ENCODE assay signal across 8 mouse cellular contexts in genomic region chr17:26011841-26012460, GRCm38 (mm10). TPM values are rescaled to one million over a fixed set of nuclear protein-coding genes. Genes with fewer than 3 reads are reported as not detected.
DNase-seq lines count a peak whose midpoint lies in the region; ATAC-seq and TF ChIP-seq lines count a peak whose summit lies in the region.

No protein-coding gene starts in this region.

- peak; percentile 78 for TF ChIP-seq CTCF in hindbrain, postnatal 0 days (IDR thresholded peaks at IDR 0.05; ENCODE audit: low read depth)
- TF ChIP-seq CTCF in left cerebral cortex, adult 2 months (IDR thresholded peaks at IDR 0.05): peak; percentile 64

- no peak overlapping the region for H3K27ac ChIP-seq in hindbrain, postnatal 0 days
- H3K27ac ChIP-seq in left cerebral cortex, adult 2 months: no peak overlapping the region

- no peak overlapping the region for H3K9ac ChIP-seq in hindbrain, postnatal 0 days (replicated peaks; ENCODE audit: low read length)

- no peaks in the 10 kb centered on the region for H3K4me1 ChIP-seq in hindbrain, postnatal 0 days (ENCODE audit: insufficient read depth, low read length)

- H3K27me3 ChIP-seq in hindbrain, postnatal 0 days (ENCODE audit: insufficient read depth, low read length): no peaks in the 10 kb centered on the region

- H3K4me2 ChIP-seq in hindbrain, postnatal 0 days (ENCODE audit: low read depth, low read length): 0 out of 2 replicates have a peak overlapping the region, but pooled peaks have one; percentile 27

- no peak overlapping the region for H3K4me3 ChIP-seq in hindbrain, postnatal 0 days (ENCODE audit: low read length)
- H3K4me3 ChIP-seq in left cerebral cortex, adult 2 months: no peak overlapping the region

- H3K9me3 ChIP-seq in hindbrain, postnatal 0 days (ENCODE audit: low read length): no peaks in the 10 kb centered on the region

- peaks cover 28% of the 10 kb centered on the region; the same call in 1 of the 2 replicates for H3K36me3 ChIP-seq in hindbrain, postnatal 0 days (ENCODE audit: insufficient read depth, low read length)

- ATAC-seq in hindbrain, postnatal 0 days: peak; percentile 73
- ATAC-seq in megakaryocyte progenitor cell, adult 5-6 weeks (replicated peaks; ENCODE audit: poor library complexity): peak; percentile 95

- DNase-seq in WW6 (ENCODE audit: low read depth, low spot score): peak; percentile 85
- DNase-seq in cerebellum, postnatal 36 days: peak; percentile 96 to 98
- peak; percentile 64 to 72 for DNase-seq in gastrocnemius, adult 8-10 months (ENCODE audit: low spot score in 2 of 2)
- peak; percentile 77 for DNase-seq in hindbrain, postnatal 0 days (ENCODE audit: low spot score)
- peak; percentile 63 to 68 for DNase-seq in left cerebral cortex, adult 2 months (ENCODE audit: extremely low spot score in 1 of 2, low spot score in 2 of 2)
- peak; percentile 69 for DNase-seq in right cerebral cortex, postnatal 14 days
- peak; percentile 68 to 72 for DNase-seq in urinary bladder, postnatal 4 days (ENCODE audit: low spot score in 2 of 2)

- WGBS in hindbrain, postnatal 0 days: 16% methylated on average over 15 of the region's 15 CpGs

- intact Hi-C loops in left cerebral cortex, adult 2 months (cut with DNase I): loop anchor here (1.0 kb wide), 2 partner anchors 78 to 118 kb away; partner anchors contain the start of gene Decr2

RNA-seq across cellular contexts. Expression of gene Capn15, which starts 26.4 kb away (rescaled TPM):
- 1 to 10 TPM; 2.9 to 5.0 (median 4.1) TPM for total RNA-seq in gastrocnemius, adult 8-10 months (2022)
- 35.1 and 41.4 TPM in 2 replicates for total RNA-seq in hindbrain, postnatal 0 days (2014; rRNA removed)
- polyA plus RNA-seq in hindbrain, postnatal 0 days (2015; fragmentation: Nextera tagmentation; extraction: Ambion mirVana): 19.0 and 20.1 TPM in 2 replicates
- total RNA-seq in left cerebral cortex, adult 2 months (2021): 10 to 100 TPM; 53.9 to 59.3 TPM
- 8.6 and 11.2 TPM in 2 replicates for total RNA-seq in megakaryocyte progenitor cell, adult 5-6 weeks (2015)
- total RNA-seq in megakaryocyte progenitor cell, adult 5-6 weeks (2017): 2.4 and 3.3 TPM in 2 replicates

RNA-seq across cellular contexts. Expression of gene Rab11fip3, which starts 57.4 kb away (rescaled TPM):
- 10 to 100 TPM; 71.4 to 85.9 (median 78.5) TPM for total RNA-seq in gastrocnemius, adult 8-10 months (2022)
- total RNA-seq in hindbrain, postnatal 0 days (2014; rRNA removed): 34.7 and 41.9 TPM in 2 replicates
- polyA plus RNA-seq in hindbrain, postnatal 0 days (2015; fragmentation: Nextera tagmentation; extraction: Ambion mirVana): 16.6 and 17.9 TPM in 2 replicates
- total RNA-seq in left cerebral cortex, adult 2 months (2021): 100 to 1,000 TPM; 114 to 119 TPM
- total RNA-seq in megakaryocyte progenitor cell, adult 5-6 weeks (2015): 0.69 and 1.6 TPM in 2 replicates
- 0.83 and 1.9 TPM in 2 replicates for total RNA-seq in megakaryocyte progenitor cell, adult 5-6 weeks (2017)

RNA-seq across cellular contexts. Expression of gene A930017K11Rik, which starts 59.6 kb away (rescaled TPM):
- not detected for total RNA-seq in gastrocnemius, adult 8-10 months (2022)
- 5.6 and 7.2 TPM in 2 replicates for total RNA-seq in hindbrain, postnatal 0 days (2014; rRNA removed)
- polyA plus RNA-seq in hindbrain, postnatal 0 days (2015; fragmentation: Nextera tagmentation; extraction: Ambion mirVana): 4.4 and 5.0 TPM in 2 replicates
- under 1 TPM; 0.26 to 0.27 TPM for total RNA-seq in left cerebral cortex, adult 2 months (2021)
- total RNA-seq in megakaryocyte progenitor cell, adult 5-6 weeks (2015): not detected in 2 replicates
- total RNA-seq in megakaryocyte progenitor cell, adult 5-6 weeks (2017): not detected in 2 replicates

Comparison
In these comparisons a context has a peak if more than half of its experiments do, and no peak if none do; other contexts are left out.
1. RNA of gene Rab11fip3, which starts 57.4 kb away (total RNA-seq): 114 to 119 TPM in left cerebral cortex, adult 2 months, 71.4 to 85.9 TPM in gastrocnemius, adult 8-10 months and 34.7 to 41.9 TPM in hindbrain, postnatal 0 days; 0.69 to 1.9 TPM in megakaryocyte progenitor cell, adult 5-6 weeks; every median in the first group is over 10 times any median in the second.
2. Peak in every context shown above with its lines, with median percentiles within 50 percentile points of each other: DNase-seq.